Mouse (Mus musculus) megakaryocyte-erythroid progenitor cell, adult 5-6 weeks (primary cell): Measurements from ENCODE around the gene Gramd1b. TPM values are rescaled to one million over a fixed set of nuclear protein-coding genes. Genes with fewer than 3 reads are reported as not detected.

Experiments
- ATAC-seq: replicated peaks from 2 replicates; pipeline ENCODE4 v1.8.0; 2016; ENCODE audit warnings: mild to moderate bottlenecking, inconsistent platforms; ENCODE audit not compliant: severe bottlenecking, poor library complexity, low FRiP score, low TSS enrichment
- total RNA-seq, 2 experiments: library from RNA; stranded (forward) in 1 of 2; stranded (reverse) in 1 of 2; fragments of 200-1000, 215-1000 nt in 1 of 2; fragments of >200 nt in 1 of 2; fragmentation: Nextera tagmentation in 1 of 2; gene quantifications; 2 replicates each; pipeline ENCODE4 v1.2.3; 2014 to 2017

Gramd1b gene
- total RNA-seq, 2 experiments from 2014 or later = 13.5 to 19.2 TPM

DNA sequence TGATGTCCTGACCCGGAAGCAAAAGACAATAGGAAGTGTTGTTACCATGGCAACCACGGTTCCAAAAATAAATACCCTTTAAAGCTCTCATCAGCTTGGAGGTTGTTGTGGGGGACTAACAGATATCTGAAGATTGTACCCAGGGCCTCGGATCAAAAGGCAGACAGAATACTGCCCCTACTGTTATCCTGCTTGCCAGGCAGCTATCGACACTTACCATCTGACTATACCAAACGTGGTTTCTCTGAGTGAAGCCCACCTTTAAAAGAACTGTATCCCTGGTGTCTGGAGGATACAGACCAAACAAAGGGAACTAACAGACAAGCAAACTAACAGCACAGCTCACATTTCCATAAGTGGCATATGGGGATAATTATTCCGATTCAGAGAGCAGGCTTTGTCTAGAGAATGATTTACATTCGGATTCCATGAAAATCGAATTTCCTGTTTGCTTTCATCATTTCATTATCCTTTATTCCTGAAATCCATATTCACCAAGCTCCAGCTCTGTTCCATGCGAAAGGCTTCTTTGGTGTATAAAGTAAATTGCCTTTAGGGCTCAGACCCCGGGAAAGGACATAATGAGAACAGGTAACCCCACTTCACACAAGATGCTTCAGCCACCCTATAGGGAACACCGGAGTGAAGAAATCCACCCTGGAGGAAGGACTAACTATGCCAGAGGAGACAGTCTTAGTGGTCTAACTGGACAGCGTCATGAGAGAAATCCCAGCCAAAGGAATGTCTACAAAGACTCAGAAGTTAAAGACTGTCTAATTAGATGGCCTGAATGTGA lies 92.3 kb downstream of the Gramd1b start:
- peak; percentile 47; the same call in 1 of the 2 replicates for ATAC-seq

DNA sequence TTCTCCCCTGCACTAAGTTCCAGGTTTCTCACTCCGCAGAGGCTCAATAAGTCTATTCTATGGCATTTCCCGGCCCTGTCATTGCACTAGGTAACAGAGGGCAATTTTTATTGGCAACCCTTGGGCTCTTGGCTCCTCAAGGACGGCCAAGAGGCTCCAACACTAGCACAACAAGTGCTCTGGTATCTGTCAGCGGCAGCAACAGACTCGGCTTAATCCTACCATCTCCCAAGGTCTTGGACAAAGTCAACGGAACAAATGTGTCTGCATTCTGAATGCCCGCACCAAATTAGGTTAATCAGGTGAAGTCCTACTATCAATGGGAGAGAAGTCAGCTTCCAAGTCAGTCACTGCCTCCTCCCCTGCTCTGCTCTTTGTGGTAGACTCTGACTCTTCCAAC lies 93.3 kb downstream of the Gramd1b start:
- ATAC-seq = no peak

DNA sequence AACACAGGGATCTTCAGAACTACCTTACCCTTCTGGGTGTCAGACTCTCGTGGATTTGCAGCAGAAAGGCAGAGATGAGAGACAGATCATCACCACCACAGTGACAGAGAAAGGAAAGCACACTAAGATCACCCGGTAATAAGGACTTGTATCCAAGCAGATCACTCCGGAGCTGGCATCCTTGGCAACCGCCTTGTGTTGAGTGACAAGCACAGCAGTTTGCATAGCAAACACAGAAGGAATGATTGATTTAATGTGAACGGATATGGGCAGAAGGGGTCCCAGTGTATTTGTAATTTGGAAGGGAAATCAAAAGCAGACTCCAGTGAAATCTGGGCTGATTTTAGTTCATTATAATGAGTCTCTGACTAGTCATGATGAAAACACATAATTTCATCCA lies 97.9 kb downstream of the Gramd1b start:
- ATAC-seq = no peak

DNA sequence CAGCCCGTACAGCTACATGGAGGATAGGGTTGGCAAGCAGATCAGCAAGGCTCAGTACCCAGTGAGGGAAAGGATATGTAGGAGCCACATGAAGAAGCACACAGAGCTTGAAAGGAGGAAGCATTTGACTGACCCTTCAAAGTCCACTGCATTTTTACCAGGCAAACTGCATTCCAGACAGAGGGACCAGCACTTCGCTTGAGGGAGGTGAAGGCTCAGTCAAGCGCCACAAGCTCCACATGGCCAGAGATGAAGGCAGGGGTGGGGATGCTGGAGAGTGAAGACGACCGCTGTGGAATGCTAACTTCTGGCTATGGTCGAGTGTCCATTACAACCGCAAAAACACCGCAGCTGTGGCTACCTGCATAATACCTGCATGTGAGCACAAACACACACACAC lies 100.2 kb downstream of the Gramd1b start:
- ATAC-seq = no peak

DNA sequence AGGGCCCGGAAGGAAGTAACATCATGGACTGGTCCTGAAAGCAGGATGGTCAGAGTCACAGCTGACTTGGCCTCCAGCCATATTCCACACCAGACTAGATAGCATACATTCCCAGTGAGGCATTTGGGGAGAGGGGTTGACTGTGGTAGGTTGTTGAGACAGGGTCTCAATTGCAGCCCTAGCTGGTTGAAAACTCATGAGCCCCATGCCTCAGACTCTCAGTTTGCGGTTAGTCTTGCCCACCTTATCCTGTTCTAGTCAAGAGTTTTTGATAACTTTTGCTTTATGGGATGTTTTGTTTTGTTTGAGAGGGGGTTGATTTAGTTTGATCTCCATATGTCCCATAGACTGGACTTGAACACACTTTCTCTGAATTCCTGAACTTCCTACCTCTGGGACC lies 103.5 kb downstream of the Gramd1b start:
- no peak for ATAC-seq

DNA sequence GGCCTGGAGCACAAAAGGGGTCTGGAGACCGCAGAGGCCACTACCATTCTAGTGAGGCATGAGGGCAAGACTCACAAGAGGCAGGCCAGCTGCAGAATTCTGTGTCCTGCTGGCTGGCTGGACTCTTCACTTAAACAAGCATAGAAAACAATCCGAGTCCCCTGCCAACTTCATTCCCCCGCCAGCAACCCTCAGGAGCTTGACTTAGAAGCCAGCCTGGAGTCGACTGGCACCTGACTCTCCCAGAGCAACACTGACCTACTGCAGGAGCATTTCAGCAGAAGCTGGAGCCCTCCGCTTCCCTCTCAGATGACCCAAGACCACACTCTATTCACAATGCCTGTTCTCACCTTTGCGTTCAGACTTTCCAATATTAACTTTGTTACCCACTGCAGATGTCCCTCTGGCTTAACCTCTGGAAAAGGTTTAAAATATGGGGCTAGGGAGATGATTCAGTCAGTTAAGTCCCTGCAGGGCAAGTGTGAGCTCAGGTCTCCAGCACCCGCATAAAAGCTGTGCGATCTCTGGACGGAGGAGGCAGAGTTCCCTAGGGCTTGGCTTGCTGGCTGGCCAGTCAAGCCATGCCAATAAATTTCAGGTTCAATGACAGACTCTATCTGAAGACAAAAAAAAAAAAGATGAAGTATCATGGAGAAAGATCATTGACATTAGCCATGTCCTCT lies 104.8 kb downstream of the Gramd1b start:
- ATAC-seq = no peak

DNA sequence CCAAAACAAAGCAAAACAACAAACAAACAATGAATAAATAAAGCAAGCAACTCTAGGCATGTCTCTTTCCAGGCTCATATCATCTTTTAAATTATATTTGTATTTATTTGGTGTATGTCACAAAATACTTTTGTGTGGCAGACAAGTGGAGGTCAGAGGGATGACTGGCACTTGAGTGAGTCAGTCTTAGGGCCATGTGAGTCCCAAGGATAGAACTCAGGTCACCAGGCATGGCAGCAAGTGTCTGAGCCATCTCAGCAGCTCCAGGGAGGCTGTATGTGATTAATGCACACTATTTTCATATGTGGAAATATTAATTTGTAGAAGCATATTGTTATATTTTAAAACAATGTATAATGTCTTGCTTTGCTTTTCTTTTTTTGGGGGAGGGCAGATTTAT lies 106.3 kb downstream of the Gramd1b start:
- no peak for ATAC-seq

DNA sequence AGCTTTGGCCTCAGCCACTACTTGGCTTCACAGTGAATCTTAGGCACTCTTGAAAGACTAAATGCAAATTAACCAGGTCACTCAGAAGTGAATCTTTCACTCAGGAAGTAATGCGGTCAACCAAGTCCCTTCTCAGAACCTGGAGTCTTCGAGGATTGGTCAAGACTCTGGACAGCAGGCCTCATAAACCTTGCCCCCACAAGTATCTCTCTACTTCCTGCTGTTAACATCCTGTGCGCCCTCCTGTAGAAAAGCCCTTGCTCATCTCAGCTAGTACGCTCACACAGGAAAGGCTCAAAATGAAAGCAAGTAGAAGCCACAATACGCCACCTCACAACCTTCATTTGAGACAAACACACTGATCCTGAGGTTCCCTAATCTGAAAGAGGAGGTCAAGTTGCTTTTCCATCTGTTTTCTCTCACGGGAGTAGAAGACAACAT lies 107.7 kb downstream of the Gramd1b start:
- no peak for ATAC-seq

DNA sequence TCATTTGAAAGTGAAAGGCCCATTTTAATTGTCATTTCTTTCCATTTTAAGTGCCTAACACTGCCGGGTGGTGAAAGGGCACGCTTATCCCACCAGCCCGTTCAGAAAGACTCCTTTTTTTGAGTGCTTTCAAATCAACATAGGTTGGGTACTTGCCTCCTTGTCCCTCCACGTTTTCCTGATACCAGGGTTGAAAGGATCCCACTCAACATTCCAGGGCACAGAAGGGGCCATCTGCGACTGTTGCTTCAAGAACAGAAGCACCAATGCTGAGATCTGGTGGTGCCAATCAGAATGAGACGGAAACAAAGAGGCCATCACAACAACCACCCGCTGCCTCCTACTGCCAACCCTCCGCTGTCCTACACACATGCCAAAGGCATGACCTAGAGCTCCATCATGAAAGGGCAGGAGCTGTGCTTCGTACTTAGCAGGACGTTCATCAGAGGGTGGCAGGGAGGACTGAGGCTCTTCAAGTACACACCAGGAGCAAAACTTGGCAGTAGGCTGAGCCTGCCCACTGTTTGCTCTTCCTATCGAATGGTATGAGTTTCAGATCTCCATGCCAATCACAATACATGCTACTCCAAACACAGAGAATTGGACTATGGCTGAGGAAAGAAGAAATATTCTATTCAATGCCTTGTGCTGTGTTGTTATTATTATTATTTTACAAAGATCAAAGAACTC lies 108.7 kb downstream of the Gramd1b start:
- no peak for ATAC-seq

DNA sequence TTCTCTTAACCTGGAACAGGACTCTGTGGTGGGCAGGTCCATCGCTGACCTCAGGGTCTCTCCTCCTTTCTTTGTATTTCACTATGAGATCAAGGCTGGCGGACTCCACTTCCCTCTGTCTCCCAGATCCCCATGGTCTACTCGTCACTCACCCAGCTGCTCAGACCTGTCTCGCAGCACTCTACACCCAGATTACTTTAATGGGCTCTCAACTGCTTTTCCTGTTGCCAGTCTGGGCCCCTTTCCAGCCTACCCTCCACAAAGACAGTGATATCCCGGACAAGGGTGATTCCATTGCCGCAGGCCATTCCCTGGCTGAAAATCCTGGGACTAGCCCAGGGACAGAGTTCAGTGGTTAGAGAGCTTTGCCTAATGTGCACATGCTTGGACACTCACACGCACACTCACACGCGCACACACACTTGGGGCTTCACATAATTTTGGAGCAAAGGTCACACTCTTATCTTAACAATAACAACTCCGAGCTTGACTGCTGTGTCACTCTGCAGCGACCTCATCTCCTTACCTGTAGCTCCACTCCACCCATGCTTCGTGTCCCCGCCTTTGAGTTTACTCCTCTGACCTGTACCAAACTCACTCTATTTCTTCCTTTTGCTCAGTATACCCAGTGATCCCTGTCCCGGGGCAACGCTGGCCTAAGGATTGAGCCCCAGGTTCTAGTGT lies 110.4 kb downstream of the Gramd1b start:
- no peak for ATAC-seq

DNA sequence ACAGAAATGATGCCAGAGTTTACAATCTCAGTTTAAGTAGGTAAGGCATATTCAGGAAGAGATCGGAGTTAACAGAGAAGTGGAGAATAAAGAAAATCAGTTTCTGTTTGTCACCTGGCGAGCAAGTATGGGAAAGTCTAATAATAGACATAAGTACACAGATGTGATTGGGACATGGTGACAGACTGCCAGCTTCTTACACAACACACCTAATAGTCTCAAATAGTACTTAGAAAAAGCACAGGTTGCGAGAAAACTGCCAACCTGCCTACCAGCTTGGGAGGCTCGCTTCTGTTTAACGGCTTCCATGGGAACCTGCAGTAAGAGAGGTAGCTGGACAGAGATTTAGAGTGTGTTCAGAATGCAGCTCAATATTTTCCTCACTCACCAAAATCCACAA lies 112.4 kb downstream of the Gramd1b start:
- no peak for ATAC-seq

DNA sequence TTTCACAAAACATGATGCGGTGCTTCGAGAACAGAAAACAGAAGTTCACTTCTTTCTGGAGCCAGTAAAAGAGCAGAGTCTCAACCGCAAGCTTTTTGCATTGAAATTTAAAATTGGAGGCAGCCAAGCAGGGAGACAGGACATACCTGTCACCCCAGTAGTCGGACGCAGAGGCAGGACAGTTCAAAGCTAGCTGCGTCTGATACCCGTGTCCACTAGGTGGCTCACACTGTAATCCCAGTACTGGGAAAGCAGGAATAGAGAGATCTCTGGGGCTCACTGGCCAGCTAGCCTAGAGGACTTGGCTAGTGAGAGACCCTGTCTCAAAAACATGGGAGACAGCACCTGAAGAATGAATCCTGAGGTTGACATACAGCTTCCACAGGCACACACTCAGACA lies 115.0 kb downstream of the Gramd1b start:
- ATAC-seq = no peak

DNA sequence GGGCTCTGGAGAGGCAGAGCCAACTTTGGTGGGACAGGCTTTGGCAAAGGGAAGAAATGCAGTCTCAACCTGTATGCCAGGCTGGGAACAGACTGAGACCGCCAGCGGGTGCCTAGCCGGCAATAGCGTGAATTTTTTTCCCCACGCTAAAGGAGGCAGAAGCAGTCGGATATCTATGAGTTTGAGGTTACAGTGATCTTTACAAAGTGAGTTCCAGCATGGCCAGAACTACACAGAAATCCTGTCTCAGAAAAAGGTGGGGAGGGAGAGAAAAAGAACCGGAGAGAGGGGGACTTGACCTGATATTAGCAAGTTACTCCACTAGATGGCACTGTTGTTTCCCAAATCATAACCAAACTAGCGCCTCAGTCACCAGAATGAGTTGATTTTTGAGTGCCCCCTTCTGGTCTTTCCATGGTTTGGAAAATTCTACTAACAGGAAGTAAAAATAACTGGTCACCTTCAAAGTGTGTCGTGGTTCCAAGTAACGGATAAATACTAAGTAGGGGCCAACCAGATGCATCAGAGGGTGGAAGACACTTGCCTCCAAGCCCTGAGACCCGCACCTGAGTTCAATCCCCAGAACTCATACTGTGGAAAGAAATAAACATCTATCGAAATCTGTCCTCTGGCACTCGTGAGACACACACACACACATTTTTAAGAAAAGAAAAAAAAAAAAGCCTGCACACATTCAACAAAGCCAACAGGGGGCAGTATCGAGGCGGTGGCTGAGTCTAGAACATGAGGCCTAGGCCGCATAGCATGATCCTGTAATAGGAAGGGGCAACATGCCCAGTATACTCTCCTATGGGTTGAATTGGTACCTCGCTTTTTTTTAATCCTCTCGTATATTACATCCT lies 116.0 kb downstream of the Gramd1b start:
- peak; percentile 86 for ATAC-seq

DNA sequence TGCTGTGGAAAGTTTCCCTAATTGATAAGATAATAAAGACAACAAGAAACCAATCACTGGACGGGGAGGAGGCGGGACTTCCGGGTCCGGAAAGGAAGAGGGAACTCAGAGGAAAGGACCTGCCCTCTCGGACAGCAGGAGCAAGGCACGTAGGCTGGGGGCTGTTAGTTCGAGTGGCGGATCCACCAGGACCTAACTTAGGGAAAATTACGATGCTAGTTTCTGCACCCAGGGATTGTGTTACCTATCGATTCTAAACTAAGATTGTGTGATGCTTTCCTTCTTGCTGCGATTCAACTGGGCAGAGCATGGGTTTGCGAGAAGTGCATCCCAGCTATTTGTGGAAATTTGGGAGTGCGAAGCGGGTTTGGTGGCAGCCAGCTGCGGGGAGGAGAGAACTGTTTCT lies 116.7 kb downstream of the Gramd1b start:
- peak; percentile 87 for ATAC-seq

DNA sequence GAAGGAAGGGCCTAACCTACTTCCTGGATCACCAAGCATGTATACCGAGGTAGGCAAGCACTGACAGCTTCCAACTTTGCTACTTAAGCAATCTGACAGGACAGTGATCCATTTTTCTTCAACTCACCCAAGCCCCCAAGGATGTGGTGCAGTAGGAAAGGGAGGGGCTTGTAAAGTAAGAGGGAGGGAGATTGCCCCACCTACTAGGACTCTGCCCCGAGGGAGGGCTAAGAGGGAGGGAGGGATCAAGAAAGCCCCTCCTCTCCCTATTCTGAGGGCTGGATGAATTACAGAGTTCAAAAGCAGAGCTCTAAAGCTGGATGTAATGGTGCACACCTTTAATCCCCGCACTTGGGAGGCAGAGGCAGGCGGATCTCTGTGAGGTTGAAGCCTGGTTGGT lies 117.6 kb downstream of the Gramd1b start:
- ATAC-seq = no peak

DNA sequence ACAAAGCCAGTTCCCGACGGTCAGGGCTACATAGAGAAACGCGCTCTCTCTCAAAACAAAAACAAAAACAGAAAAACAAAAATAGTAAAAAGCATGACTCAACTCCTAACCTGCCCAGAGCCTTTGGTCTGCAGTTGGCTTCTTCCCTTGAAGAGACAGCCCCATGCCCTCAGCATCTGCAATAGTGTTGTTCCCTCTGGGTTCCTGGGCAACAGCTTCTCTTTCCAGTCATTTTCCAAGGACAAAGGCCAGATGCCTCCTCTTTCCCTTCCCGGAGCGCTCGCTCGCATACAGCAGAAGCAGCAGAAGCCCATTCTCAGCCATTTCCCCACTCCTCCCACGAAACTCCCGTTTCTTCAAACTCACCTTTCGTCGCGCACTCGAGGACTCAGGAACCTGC lies 118.3 kb downstream of the Gramd1b start:
- no peak for ATAC-seq

DNA sequence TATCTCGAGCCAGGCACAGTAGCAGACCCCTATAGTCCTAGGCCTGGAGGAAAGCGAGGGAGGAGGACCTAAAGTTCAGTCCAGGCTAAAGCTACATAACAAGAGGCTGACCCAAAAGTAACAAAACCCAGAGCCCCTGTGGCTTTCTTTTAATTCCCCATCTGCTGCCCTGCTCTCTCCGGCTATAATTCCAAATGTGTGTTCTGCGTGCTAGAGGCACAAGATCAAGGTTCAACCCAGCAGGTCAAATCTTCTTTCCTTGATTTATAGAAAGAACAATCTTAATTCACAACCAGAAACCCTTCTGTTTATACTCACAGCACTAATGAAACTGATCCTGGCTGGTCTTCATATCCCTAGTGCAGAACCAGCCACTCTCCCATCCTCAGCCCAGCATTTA lies 118.9 kb downstream of the Gramd1b start:
- no peak for ATAC-seq

DNA sequence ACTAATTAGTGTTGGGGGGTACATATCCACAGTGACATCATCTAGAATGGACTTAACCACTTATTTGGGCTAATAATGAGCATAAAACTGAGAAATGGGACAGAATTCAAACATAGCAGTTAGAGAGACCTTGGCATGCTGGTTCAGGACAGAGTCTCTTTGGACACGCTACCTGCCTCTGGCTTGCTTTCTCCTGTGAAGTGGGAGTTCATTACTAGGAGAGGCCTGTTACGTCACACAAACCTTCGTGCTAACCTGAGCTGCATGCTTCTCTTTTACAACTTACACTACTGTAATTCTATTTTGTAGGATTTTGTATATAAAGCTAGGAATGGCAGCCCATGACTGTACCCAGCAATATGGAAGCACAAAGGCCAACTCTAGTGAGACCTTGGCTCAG lies 120.3 kb downstream of the Gramd1b start:
- ATAC-seq = no peak

DNA sequence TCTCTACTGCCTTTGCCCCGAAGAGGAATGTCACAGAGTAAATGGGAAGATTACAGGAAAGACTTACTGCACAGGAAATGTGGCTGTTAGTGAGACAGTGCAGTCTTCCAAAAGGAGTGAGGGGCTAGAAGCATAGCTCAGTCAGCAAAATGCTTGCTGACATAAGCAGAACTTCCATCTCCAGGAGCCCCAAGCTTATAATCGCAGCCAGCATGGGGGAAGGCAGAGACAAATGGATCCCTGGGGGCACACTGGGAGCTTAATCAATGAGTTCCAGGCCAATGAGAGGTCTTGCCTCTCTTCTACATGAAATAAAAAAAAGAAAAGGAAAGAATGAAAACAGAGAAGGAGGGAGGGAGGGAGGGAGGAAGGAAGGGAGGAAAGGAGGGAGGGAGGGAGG lies 122.1 kb downstream of the Gramd1b start:
- ATAC-seq = no peak
